Mouse (Mus musculus) erythroblast, adult 5-6 weeks (primary cell): ENCODE data around the gene Maml2. TPM values are rescaled to one million over a fixed set of nuclear protein-coding genes. Genes with fewer than 3 reads are reported as not detected.

Experiments used
- ATAC-seq: replicated peaks from 2 replicates; pipeline ENCODE4 v1.8.0; 2016; ENCODE audit warnings: moderate number of reproducible peaks, mild to moderate bottlenecking, moderate TSS enrichment, inconsistent platforms; ENCODE audit not compliant: poor library complexity, low FRiP score, severe bottlenecking
- total RNA-seq, 2 experiments: library from RNA; stranded (forward) in 1 of 2; stranded (reverse) in 1 of 2; fragments of 150-400 nt in 1 of 2; fragments of 200-764, 138-1000 nt in 1 of 2; gene quantifications; 2 replicates each; pipeline versions ENCODE4 v1.2.3 to v1.2.4; 2015 to 2017; ENCODE audit warnings: low replicate concordance in 2 of 2

Gene Maml2
- total RNA-seq, 2 experiments from 2014 or later: under 0.01 TPM; not detected in 1

DNA sequence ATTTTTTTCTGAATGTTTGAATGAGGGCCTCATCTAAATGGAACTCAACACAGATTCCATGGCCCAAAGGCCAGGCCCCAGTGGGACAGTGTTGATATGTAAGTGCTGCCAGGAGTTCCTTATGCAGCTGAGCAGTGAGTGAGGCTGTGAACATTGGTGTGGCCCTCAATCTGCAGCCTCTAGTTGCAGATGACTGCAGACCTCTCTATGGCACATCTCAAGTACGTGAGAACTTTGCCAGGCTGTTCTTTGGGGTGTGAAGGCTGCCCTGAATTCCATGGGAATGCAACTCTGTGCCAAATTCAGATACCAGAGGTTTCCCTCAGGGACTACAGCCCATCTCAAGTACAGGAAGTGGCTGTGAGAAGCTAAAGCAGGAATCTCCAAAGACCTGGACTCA is 335.6 kb downstream of the Maml2 start:
- ATAC-seq: no peak

DNA sequence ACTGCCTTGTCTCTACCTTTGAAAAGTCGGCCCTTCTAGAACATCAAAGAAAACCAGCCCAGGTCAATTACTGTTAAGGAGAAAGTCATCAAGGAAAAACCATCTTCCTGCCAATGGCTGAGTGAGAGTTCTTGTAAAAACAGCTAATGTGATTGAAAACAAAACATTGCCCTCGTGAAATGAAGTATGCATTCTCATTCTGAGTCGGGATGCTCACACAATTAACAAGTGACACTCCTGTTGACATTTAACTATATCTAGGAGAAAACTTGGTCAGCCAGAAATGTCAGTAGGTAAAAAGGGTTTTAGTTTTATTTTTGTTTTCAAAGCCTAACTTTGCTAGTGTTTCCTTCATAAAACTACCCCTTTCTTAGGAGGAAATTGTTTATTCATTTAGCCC is 341.9 kb downstream of the Maml2 start:
- no peak for ATAC-seq

DNA sequence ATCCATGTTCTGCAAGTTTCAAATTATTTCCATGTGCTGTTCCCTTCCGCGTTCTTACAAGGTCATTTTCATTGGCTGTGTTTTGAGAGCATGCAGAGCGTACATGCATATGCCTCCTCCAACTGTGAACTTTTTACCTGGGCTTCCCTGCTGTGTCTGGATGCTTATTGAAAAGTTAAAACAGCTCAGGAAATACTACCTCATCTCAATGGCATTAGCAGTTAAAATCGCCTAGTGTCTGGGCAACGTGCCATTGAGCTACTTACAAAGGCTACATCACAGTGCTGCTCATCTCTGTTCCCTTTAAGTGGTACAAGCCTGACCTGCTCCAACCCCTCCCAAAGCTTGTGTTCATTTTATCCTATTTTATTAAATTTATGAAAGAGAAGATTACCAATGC is 347.4 kb downstream of the Maml2 start:
- no peak for ATAC-seq

DNA sequence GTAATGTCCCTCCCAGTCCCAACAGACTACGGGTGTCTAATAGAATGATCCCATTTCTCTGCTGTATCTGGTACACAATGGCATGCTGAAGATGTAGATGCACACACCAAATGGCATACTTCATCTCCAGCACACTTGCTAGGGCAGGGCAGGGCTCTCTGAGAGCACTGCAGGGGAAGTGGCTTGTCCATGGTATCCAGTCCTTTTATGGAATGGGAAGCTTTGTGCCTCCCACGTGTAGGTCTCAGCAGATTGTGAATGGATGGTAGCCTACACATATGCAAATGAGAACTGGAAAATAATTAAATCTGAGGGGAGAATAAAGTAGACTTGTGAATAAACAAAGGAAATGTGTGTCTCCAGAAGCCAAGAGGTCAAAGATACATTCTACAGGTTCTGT is 353.3 kb downstream of the Maml2 start:
- no peak for ATAC-seq

DNA sequence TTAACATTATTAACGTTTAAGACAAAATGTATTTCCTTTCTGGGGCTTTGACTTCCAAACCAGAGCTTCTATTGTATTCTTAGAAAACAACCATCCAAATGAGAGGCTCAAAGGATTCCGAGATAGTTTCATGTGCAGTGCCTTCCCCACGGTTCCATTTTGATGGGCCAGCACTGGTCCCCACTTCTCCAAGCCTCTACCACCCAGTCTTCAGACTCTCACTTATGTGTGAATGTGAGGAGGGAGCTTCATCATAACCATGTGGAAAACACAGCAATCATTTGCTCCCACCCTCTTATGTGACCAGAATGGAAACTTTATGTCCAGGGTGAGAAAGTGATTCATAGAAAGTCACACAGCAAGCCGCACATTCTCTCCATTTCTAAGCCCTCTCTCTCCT is 354.1 kb downstream of the Maml2 start:
- ATAC-seq: no peak

DNA sequence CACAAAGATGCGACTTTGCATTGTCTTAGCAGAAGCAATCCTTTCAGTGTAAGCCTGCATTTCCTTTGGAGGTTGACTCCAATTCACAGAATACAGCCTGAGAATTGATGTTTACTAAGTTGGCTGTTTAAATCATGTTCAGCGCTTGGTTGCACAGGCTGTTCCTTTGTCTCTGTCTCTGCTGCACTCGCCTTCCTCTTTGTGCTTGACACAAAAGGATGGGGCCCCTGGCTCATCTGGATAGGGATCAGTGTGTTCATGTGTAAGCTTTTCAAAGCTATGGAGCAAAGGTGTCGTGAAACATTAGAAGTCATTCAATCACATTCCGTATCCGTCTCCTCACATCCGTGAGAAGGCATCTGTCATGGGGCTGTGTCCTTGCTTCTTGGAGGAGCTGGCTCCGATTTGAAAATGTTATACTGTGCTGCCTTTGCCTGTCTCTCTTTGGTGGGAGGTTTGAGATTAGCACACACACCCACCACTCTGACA is 354.7 kb downstream of the Maml2 start:
- ATAC-seq: no peak

DNA sequence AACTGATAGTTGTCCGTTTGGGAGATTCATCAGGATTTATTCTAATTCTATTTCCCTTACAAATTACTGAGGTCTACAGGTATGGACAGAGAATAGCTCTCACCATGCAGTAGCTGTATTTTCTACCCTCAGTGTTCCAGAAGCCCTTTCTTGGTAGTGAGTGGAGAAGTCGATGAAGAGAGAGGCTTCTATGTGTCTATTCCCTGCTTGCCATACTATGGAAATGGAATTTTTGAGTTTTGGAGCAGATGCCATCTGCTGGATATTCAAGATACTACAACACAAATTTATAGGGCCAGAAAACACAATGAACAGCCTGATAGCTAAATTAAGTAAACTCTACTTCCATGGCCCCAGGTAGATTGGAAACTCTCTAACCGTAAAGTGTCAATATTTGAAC is 355.2 kb downstream of the Maml2 start:
- ATAC-seq: no peak

DNA sequence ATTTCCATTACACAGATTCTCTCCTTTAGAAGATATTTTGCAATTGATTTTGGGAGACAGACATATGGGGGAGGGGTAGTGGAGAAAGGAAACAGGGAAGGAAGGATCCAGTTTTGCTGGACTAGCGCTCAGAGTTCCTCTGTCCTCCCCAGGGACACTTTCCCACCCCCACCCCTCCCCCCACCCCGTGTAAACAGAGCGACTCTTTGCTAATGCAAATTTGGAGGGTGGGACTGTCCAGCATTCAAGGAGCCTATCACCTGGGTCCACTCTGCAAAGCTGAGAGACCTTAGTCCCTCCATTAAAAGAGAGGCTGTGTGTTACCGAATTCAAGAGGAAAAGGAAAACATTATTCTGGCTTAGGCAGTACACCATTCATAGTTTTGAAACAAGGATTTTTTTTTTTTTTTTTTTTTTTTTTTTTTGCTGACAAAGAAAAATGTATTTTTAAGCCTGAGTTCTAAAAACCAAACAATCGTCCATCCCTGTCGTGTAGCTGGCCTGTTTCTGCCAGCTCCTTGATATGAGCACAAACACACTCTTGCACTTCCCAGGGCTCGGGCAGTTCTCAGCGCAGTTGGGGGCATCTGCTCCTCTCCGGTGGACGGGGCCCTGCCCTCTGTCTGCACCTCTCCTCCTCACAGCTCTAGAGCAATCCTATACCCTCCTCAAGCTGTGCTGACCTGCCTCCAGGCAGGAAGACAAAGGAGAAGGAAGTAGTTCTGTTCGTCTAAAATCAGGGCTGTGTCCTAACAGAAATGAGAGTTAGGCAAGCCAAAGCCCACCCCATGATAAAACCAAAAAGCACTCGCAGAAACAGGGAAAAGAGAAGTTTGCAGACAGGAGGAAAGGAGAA is 364.2 kb downstream of the Maml2 start:
- ATAC-seq: no peak

DNA sequence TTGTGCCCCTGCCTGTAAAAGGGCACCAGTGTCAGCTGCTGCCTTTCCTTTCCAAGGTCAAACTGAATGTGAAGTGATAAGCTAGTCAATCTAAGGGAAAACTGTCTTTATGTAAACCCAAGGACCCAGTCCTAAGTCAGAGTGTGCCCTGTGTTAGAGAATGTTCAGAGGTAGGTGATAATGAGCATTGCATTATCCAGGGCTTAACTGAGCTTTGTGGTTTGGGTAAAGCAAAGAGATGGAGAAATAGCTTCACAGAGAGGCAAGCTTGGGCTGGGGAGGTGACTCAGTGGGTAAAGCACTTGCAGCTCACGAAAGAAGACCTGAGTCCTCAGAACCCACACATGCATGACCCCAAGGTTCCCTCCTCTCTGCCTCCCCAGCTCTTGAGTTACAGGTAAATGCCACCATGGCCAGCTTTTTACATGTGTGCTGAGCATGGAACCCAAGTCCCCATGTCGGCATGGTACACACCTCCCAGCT is 367.8 kb downstream of the Maml2 start:
- no peak for ATAC-seq

DNA sequence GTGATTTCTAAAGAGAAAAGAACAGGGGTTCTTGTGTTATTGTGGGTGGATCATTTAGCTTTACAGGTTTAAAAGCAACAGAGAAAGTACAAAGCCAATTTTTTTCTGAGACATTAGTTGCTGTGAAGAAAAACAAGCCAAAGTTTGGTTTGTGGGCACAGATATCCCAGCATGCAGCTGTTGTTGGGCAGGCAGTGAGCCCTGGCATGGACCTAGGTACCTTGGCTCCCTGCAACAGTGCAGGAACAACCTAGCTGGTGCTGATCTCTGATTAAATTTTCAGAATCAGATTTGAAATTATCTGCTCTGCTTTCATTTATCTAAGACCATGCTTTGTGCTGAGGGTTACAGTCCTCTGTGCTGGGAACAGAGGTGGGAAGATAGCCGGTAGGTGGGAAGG is 370.2 kb downstream of the Maml2 start:
- ATAC-seq: no peak

DNA sequence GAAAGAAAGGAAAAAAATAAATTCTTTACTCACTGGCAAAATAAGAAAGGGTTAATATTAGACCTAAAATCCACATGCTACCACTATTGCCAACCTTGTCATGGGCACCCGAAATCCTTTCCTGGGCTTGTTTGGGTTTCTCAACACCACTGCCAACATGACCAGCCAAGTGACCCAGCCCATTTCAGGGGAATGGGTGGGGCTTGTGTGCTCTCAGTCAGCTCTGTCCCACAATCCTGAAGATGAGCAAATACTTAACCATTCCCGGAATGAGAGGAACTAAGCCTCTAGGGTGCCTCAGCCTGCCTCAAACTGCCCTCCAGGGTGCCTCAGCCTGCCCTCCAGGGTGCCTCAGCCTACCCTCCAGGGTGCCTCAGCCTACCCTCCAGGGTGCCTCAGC is 371.0 kb downstream of the Maml2 start:
- ATAC-seq: no peak

DNA sequence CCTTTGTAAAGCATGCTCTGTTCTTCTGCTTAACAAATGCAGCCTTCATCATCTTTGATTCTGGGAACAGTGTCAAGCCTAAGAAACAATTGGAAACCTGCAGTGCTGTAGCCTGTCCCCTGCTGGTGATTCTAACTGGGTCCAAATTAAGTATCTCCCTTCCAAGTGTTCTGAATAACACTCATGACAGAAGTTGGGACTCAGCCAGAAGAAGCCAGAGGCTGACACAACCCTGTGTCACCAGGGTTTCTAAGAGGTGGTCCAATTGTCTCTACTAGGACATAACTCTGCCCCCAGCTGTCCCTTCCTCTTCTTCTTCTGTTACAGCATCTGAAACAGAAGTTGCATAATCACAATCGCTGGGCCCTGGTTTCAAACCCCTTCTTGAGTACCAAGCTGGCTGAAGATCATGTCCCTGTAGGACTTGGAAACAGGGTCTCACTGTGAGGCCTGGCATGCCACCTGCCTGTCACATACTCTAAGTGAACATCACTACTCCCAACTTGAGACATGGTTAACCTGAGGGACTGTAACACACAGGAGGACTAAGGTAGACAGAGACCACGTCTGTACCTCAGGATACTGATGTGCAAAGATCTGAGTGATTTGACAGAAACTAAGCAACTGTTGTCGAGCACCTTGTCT is 373.5 kb downstream of the Maml2 start:
- ATAC-seq: no peak

DNA sequence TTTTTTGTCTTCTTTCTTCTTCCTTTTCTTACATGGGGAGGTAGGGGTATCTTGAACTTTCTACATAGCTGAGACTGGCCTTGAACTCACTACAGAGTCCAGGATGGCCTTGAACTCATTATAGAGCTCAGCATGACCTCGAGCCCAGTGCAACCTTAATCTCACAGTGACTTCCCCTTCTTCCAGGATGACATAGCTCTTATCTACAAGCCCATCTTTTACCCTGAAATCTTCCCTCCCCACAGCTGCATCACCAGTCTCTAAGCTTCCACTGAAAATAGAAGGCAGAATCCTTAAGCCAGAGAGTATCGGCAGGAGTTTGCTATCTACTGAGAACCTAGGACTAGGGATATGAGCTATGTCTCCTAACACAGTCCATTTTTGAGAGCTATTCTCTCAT is 375.5 kb downstream of the Maml2 start:
- no peak for ATAC-seq

DNA sequence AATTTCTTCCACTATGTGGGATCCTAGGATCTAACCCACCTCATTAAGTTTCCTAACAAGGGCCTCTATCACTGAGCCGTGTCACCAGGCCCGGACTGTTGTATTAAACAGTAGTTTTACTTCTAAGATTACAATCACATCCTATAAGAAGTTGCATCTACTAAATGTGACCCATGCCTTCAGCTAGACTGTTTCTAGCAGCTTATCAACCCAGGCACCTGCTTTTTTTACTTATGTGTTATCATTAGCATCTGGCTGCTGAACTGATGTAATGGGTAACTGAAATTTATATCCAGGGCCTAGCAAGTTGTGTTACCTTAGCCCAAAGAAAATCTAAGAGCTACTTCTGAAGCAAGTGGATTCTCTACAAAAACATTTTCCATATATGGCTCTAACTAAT is 380.3 kb downstream of the Maml2 start:
- no peak for ATAC-seq

DNA sequence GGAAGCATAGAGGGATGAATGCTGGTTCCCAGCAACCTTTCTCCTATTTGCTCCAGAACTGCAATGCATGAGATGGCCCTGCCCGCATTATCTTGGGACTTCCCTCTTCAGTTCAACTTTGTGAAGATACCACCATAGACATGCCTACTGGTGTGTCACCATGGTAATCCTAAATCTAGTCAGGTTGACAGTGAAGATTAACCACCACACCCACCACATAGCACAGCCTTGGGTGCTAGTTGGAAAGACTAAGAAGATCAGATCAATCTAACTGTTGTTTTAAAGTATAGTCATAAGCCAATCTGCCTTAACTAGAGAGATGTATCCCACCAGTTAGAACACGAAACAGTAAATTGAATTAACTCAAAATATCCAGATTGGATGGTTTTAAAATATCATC is 381.9 kb downstream of the Maml2 start:
- ATAC-seq: no peak

DNA sequence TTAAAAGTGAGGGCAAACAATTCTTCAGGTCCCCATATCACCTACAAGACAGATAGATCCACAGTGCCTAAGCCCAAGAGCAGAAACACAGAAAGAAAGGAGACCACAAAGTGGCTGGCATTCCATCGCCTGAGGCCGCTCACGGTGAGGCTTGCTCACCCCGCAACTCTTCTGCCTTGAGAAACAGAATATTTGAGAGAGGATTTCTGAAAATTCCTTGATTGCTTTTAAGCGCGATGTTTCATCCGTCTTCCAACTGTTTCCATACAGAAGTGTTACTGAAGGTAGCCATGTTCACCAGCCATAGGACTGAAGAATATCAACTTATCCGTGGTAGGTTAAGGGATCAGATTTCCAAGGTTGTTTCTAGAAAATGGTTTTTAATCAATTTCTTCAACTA is 383.4 kb downstream of the Maml2 start:
- no peak for ATAC-seq

DNA sequence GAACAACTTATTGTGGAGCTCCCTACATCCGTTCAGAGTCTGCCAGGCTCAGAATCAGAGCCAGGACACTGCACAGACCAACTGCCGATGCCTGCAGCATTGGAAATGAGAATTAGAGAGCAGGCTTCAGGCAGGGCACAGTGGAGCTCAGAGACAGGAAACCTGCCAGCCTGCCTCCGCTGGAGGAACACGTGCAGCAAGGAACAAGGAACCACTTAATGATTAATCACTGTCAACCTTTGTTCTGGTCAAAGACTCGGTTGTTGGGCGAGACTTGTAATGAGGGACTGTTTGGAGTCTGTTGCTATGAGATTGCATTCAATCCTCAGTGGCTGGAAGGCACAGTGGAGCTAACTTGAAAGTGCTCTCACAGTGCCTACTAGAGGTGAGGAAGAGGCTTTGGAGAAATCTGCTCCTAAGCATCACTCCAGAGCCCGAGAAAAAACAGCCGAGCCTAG is 383.9 kb downstream of the Maml2 start:
- ATAC-seq: no peak

DNA sequence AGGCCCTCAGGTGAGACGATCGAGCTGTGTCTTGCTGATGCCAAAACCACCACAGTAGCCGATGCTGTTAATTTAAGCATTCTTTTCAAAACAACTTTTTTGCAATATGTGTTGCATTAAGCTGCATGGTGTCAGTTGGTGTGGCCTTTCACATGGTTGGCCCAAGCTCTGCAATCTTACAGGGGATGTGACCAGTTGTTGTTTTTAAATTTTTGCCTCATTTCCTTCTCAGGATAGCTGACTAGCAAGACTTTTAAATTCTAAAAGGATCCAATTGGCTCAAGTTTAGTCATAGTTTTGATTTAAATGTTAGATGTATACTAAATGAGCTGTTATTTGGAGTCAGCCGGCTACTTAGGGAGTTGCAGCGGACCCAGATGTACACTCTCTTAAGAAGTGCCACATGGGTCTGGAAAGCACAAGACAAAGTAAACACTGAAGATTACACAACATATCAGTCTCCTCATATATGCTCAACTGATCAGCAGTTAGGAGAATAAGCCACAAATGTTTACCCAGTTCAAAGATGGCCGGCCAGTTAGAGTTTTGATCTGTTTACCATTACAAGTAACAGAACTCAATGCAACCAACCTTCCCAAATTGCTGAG is 386.7 kb downstream of the Maml2 start:
- ATAC-seq: no peak

DNA sequence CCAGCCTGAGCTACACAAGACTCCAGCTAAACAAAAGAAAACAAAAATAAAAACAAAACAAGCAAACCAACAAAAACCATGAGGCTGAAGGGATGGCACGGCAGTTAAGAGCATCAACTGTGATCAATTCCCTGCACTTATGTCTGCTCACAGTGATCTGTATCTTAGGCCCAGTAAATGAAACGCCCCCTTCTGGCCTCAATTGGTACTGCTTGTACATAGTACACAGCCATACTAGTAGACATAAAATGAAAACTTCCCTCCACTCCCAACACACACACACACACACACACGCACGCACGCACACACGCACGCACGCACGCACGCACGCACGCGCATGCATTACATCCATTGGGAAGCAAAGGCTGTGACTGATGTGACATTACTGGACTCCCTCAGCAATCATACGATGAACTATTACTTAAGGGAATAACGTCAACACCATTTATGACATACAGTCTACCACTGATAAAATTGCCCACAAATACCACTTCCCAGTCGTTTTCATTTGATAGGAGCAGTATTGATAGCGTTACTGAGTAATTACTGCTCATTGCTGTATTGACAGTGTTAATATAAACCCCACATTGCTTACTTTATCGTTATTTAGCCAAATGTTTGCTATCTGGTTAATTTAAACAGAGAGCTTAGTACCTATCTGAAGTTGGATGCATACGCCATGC is 389.4 kb downstream of the Maml2 start:
- ATAC-seq: no peak

DNA sequence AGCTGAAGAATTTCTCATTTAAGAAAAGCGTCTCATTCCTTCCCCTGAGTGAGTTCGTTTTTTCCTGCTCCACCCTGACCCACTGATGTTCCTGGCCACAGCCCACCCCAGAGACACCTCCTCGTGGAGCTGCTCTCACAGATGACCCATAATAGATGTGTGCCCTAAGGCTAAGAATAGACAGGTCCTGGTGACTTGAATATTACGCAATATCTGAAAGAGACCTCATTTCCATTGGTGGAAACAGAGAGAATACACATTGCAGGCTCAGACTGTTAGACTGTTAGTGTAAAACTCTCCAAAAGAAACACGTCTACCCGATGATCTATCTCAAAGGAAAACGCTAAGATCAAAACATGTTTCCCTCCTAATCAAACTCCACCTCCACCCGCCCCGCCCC is 391.2 kb downstream of the Maml2 start:
- no peak for ATAC-seq
